Mouse (Mus musculus): ENCODE measurements around the gene Ptprk. TPM values are rescaled to one million over a fixed set of nuclear protein-coding genes. Genes with fewer than 3 reads are reported as not detected.

The Ptprk gene
- polyA plus RNA-seq, 1 experiment = 22.1 TPM

- WGBS = 76% methylated on average over 1 of the region's 1 CpGs
- no peak for DNase-seq (ENCODE audit: low read depth, low spot score)
These were observed 96.6 kb downstream of the Ptprk start for GRCm38 (mm10) chr10:28171196-28171595.

GRCm38 (mm10) chr10:28178876-28179275, 104.3 kb downstream of the Ptprk start:
- 86% methylated on average over 4 of the region's 4 CpGs for WGBS
- DNase-seq (ENCODE audit: low read depth, low spot score) = no peak

- 89% methylated on average over 3 of the region's 3 CpGs for WGBS
- DNase-seq (ENCODE audit: low read depth, low spot score) = no peak
These were observed 107.5 kb downstream of the Ptprk start for GRCm38 (mm10) chr10:28182081-28182480.

DNA sequence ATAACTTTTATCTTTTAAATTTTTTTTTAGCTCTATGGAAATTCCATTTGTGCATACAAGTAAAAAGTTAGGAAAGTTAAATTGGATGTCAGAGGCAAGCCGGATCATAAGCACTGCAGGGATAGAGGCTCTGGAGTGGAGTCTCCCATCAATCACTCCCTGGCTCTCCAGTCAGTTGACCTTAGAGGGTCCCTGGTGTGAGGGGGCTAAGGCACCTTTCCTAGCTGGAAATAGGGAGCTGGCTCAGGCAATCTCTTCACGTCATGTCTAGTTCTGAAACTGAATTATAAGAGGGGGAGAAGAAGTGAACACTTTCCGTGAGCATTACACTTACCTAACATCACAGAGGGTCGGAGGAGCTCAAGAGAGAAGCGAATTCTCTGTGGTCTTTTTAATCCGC, 110.1 kb downstream of the Ptprk start:
- 76% methylated on average over 6 of the region's 6 CpGs for WGBS

DNA sequence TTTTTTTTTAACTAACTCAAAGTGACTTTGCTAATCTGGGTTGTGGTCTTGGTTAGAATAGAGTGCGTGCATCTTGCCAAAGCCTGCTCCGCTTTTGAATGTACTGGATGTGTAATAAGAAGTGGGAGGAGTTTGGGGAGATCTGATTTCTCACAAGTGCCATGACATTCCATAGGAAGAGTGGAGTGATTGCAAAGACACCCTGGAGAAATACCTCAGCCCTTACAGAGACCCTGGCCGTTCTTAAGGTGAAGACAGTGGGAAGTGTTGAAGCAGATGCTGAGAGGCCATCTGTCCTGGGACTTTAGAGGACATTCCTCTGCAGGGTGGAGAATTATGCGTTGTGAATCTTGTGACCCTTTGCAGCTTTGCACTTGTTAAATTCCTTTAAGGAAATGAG, 110.7 kb downstream of the Ptprk start:
- DNase-seq (ENCODE audit: low read depth, low spot score) = no peak
- WGBS = 61% methylated on average over 4 of the region's 4 CpGs

More for the DNA sequence above, 110.1 kb downstream of the Ptprk start:
- DNase-seq (ENCODE audit: low read depth, low spot score) = no peak

- DNase-seq (ENCODE audit: low read depth, low spot score) = no peak
- WGBS = 53% methylated on average over 4 of the region's 4 CpGs
These were observed 111.6 kb downstream of the Ptprk start for GRCm38 (mm10) chr10:28186018-28186800.

DNA sequence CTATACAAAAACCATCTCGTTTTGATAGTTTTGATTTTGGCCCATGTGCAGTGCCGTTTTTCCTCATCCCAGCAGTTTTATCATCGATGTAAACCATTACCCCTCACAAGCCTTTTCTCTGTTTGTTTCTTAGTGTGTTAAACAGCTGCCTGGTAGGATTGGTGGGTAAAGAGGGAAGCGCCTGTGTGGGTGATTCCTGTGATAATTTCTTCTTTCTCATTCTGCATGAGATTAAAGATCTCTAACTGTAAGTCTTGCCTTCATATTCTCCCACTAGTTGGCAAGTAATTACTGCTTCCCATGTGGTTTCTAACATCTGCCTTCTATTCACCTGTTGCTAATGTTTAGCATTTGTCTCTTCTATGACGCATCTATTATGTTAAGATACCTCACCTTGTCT, 116.8 kb downstream of the Ptprk start:
- 78% methylated on average over 5 of the region's 5 CpGs for WGBS
- DNase-seq (ENCODE audit: low read depth, low spot score) = no peak

- no peak for DNase-seq (ENCODE audit: low read depth, low spot score)
- WGBS = 43% methylated on average over 5 of the region's 5 CpGs
These were observed 119.0 kb downstream of the Ptprk start for GRCm38 (mm10) chr10:28193630-28194029.

GRCm38 (mm10) chr10:28200609-28201008, 126.0 kb downstream of the Ptprk start:
- no peak for DNase-seq (ENCODE audit: low read depth, low spot score)
- 95% methylated on average over 3 of the region's 3 CpGs for WGBS

DNA sequence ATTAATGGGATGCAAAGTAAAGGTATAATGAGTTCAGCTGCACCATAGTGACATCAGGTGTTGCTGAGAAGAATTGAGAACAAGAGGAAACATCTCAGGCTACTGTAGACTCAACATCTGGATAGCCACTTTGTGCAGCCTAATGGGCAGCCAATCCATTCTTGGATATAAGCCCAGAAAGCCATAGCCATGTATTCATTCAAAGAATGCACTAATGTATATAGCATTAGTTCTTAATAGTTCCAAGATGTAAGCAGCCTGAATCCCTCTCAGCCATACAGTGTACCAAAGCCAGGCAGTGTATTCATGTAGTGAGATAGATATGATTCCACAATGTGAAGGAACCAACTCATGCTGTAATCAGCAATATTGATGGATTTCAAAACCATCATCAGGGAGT, 134.8 kb downstream of the Ptprk start:
- no peak for DNase-seq (ENCODE audit: low read depth, low spot score)

DNA sequence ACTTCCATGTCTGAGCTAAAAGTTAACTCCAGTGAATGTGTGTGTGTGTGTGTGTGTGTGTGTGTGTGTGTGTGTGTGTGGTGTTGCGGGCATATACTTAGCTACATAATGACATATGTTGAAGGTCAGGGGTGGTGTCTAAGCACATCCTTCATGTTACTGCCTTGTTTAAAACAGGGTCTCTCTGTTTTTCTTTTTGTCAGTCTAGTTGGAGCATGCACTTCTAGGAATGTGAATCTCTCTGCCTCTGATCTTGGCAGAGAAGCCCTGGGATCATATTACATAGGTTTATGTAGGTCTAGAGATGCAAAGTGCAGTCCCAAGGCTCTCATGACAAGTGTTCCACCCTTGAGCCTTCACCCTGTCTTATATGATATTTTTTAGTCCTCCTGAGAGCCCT, 137.5 kb downstream of the Ptprk start:
- 94% methylated on average over 1 of the region's 1 CpGs for WGBS
- no peak for DNase-seq (ENCODE audit: low read depth, low spot score)

GRCm38 (mm10) chr10:28215153-28215552, 140.5 kb downstream of the Ptprk start:
- 83% methylated on average over 6 of the region's 6 CpGs for WGBS
- DNase-seq (ENCODE audit: low read depth, low spot score) = no peak

GRCm38 (mm10) chr10:28223602-28224001, 149.0 kb downstream of the Ptprk start:
- 75% methylated on average over 6 of the region's 6 CpGs for WGBS
- DNase-seq (ENCODE audit: low read depth, low spot score) = no peak

GRCm38 (mm10) chr10:28224376-28224775, 149.8 kb downstream of the Ptprk start:
- 96% methylated on average over 1 of the region's 1 CpGs for WGBS
- no peak for DNase-seq (ENCODE audit: low read depth, low spot score)

DNA sequence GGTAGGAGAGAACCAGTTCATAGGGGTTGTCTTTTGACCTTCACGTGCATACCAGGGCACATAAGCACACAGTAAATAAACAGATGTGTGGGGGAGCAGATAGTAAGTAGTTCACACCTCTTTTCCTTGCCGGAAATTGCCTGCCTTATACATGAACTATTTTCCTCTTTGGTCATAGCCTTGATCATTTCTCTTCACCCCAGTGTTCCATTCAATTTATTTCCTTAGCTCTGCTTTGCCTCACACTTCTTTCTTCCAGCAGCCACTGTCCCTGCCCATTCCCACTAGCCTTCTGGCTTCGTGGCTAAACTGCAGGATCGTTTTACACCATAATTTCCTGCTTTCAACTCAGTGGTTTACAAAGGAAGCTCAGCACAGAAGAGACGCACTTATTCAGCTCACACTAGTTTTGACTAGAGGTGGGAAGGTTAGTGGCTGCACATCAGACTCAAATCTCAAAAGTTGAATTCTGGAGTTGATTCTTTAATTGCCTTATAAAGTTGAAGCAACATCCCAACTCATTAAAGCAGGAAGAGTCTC, 151.0 kb downstream of the Ptprk start:
- DNase-seq (ENCODE audit: low read depth, low spot score) = no peak
- 21% methylated on average over 5 of the region's 5 CpGs for WGBS

- WGBS = 31% methylated on average over 4 of the region's 4 CpGs
- peak; percentile 59 for DNase-seq (ENCODE audit: low read depth, low spot score)
These were observed 153.1 kb downstream of the Ptprk start for GRCm38 (mm10) chr10:28227732-28228131.

DNA sequence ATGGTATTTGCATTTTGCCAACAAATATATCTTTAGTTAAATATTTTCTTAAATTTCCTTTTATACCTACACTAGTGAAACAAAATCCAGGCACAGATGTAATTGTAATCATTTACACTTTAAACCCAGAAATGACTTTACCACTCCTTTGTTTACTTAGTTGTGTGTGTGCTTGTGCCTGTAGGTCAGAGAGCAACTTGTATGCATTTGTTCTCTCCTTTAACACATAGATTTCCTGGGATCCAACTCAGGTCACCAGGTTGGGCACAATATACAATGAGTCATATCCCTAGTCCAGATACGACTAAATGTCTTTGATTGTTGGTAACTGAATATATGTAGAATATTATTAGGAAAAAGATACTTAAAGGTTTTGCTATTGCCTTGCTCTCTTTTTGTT, 153.6 kb downstream of the Ptprk start:
- DNase-seq (ENCODE audit: low read depth, low spot score) = peak; percentile 81
- 27% methylated on average over 1 of the region's 1 CpGs for WGBS

DNA sequence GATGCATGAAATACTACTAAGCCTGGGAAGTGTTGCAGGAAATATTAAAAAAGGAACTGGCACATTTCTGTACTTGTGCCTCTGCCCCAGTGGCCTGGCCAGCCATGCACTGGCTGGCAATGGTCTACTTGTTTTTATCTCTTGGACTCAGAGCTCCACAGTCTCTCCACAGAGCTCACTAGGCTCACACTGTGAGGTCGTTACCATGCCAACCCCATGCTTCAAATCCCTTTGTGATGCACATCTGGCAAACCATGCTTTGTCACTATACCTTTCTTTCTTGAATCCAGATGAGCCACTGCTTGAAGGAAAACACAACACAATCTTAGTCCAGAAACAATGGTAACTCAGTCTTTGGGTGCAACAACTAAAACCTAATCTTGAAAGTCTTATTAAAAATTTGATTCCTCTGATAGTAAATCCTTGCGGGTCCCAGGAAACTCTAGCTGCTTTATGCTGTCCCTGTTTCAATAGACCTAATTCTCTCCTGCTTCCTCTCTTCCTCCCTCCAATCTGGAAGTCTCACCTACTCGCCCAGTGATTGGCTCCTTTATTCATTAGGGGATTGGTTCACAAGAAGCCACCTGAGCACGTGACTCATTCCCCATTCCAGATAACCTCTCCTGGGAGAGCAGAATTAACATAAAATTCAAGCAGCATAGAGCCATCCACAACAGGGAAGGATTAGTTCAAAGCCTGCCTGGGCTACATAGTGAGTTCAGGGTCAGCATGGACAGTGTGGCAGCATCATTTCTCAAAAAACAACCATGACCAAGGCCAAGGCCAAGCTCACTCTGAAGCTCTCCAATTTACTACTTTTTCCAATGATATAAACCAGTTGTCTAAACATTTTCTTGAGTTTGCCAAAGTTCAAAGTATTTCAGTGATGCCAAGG, 157.9 kb downstream of the Ptprk start:
- no peak for DNase-seq (ENCODE audit: low read depth, low spot score)
- 87% methylated on average over 4 of the region's 4 CpGs for WGBS

DNA sequence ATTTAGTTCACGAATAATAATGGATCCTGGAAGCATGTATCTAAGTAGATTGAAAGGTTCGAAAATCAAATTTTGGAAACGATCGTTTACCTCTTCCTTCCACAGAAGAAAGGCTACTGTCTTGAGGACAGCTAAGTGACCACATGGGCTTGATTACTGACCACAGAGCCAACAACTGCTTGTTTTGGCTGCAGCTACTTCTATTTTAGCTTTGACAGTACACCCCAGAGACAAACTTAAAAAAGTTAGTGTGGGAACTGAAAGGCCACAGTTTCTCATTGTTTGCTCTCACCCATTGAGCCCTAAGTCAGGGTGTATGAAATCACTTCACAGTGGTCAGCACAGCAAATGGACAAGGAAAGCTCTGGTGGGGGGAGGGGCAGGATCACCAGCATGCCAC, 174.4 kb downstream of the Ptprk start:
- DNase-seq (ENCODE audit: low read depth, low spot score) = no peak
- 94% methylated on average over 4 of the region's 4 CpGs for WGBS

DNA sequence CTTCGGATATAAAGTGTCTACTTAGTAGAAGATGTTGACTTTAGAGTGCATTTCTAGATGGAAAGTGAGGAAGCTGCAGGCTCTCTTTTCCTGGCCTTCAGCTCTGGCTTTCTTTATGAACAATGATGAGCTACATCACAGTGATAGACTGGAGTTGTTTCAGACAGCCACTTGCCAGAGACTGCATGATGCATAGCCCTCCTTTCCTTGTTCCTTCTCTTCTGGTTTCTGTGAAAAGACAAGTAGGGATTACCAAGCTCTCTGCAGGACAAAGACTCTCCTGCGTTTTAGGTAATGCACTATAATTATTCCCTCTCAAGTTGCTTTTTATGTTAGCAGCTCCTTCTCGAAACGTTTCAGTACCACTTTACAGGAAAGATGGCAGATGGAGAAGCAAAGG, 176.8 kb downstream of the Ptprk start:
- WGBS = 74% methylated on average over 4 of the region's 4 CpGs

DNA sequence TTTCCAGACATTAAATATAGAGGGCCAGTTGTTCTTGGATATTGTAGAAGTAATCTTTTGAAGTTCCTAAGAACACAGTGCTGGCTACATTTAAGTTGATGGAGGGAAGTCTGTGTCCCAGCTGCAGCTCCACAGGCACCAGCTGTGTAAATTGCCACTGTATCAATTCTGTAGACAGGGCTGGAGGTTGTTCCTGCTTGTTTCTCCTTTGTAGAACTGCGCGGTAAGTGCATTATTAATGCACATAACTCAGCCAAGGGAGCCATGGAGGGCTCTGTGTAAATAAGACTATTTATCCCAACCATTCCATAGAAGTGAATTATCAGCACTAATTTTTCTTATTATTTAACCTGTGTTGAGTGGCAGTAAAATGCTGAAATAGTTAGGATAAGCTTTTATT, 186.0 kb downstream of the Ptprk start:
- WGBS = 97% methylated on average over 2 of the region's 2 CpGs
- DNase-seq (ENCODE audit: low read depth, low spot score) = no peak

More for the DNA sequence above, 176.8 kb downstream of the Ptprk start:
- DNase-seq (ENCODE audit: low read depth, low spot score) = no peak

Data from large intestine, adult 2 months (tissue).